ENCODE assay signal across 21 mouse cellular contexts in the genomic region with DNA sequence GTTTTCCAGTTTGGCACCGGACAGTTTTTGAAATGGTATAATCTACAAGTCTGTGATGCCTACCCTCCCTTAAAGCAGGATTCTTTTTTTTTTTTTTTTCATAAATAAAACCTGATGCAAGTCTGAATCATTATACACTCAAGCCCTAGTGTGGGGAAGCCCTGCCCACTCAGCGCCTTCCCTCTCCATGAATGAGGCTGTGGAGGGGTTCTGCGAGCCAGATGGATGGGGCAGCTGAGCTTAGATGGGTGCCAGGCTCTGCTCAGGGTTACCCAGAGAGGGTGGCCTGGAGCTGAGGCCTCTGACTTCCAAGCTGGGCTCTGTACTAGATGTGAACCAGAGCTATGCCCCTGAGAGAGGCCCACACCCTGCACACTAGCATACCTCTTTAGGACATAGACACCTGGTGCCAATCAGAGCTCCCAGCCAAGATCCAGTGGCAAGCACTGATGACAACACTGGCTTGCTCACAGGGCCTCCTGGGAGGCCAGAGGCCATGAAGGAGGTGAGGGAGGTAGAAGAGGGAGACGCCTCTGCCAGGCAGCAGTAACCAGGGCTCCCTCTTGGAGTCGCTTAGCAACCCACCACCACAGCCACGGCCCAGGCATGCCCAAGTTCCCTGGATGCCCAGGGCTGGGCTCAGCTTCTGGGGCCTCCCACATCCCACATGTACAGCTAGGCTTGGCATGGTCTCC. TPM values are rescaled to one million over a fixed set of nuclear protein-coding genes. Genes with fewer than 3 reads are reported as not detected.
A peak's percentile ranks its signal among the peaks of the same experiment; 100 is the strongest.
DNase-seq lines count a peak whose midpoint lies in the region; ATAC-seq and TF ChIP-seq lines count a peak whose summit lies in the region.
"Had no signal": no experiment of that assay in that cellular context is flagged by ENCODE, and none has a peak within 500 bp of the region (broad histone marks: within the 10 kb centered on the region; RNA-seq: fewer than 3 reads in every experiment).

No protein-coding gene starts in this region.

- peak overlapping the region; percentile 35; the same call in 1 of the 2 replicates for H3K27ac ChIP-seq in hindbrain, embryonic 13.5 days
- no peak overlapping the region for H3K27ac ChIP-seq in hindbrain, embryonic 12.5 days
- 0 out of 2 replicates have a peak overlapping the region, but pooled peaks have one; percentile 20 for H3K27ac ChIP-seq in neural tube, embryonic 13.5 days (replicated peaks)
- H3K27ac ChIP-seq: heart, embryonic 13.5 days; left cerebral cortex, adult 2 months; limb, embryonic 15.5 days; macrophage; midbrain, embryonic 15.5 days had no signal

- no peak overlapping the region for H3K4me2 ChIP-seq in hindbrain, embryonic 13.5 days
- no peak overlapping the region for H3K4me2 ChIP-seq in hindbrain, embryonic 12.5 days (replicated peaks)
- H3K4me2 ChIP-seq in neural tube, embryonic 13.5 days: no peak overlapping the region
- H3K4me2 ChIP-seq in myocyte (ENCODE audit: low read depth): peak overlapping the region; percentile 48
- H3K4me2 ChIP-seq: heart, embryonic 13.5 days; limb, embryonic 15.5 days; midbrain, embryonic 15.5 days had no signal

- WGBS in hindbrain, embryonic 13.5 days: 72% methylated on average over 6 of the region's 6 CpGs
- 67% methylated on average over 6 of the region's 6 CpGs for WGBS in hindbrain, embryonic 12.5 days
- WGBS in neural tube, embryonic 13.5 days: 68% methylated on average over 6 of the region's 6 CpGs

- TF ChIP-seq CTCF in brain, embryonic 14.5 days (IDR thresholded peaks at IDR 0.05; ENCODE audit: borderline replicate concordance, extremely low read depth, insufficient read depth, insufficient read length): no peak

- DNase-seq in neural tube, embryonic 10.5 days (ENCODE audit: extremely low spot score, low spot score): no peak
- peak; percentile 37 for DNase-seq in brain, embryonic 14.5 days (ENCODE audit: low read depth)
- no peak for DNase-seq in Muller cell, postnatal 12 days (ENCODE audit: inconsistent ontology term)
- DNase-seq in heart, postnatal 25 days (ENCODE audit: low spot score): no peak
- DNase-seq: cerebellum, adult 9-10 months; kidney, adult 8-10 months; kidney, postnatal 4 days; liver, postnatal 0 days; thymus, postnatal 4 days had no signal

- H3K27me3 ChIP-seq in hindbrain, embryonic 13.5 days: peaks cover 85% of the 10 kb centered on the region
- H3K27me3 ChIP-seq in hindbrain, embryonic 12.5 days: peaks cover 69% of the 10 kb centered on the region
- H3K27me3 ChIP-seq in neural tube, embryonic 13.5 days: peaks cover 85% of the 10 kb centered on the region
- H3K27me3 ChIP-seq in myocyte (ENCODE audit: control insufficient read depth, insufficient read depth, insufficient read length): no peaks in the 10 kb centered on the region
- H3K27me3 ChIP-seq: Patski had no signal

- H3ac ChIP-seq in myocyte (ENCODE audit: control insufficient read depth, insufficient read length): no peak overlapping the region

- ATAC-seq in hindbrain, embryonic 13.5 days (ENCODE audit: low FRiP score): no peak
- ATAC-seq in hindbrain, embryonic 12.5 days (ENCODE audit: low FRiP score): no peak
- ATAC-seq in neural tube, embryonic 13.5 days (ENCODE audit: low read depth): 0 out of 2 replicates have a peak, but pooled peaks have one; percentile 13
- ATAC-seq: liver, postnatal 0 days; midbrain, embryonic 15.5 days; Patski had no signal

- peaks cover 98% of the 10 kb centered on the region for H3K4me1 ChIP-seq in hindbrain, embryonic 13.5 days (replicated peaks)
- H3K4me1 ChIP-seq in hindbrain, embryonic 12.5 days: peaks cover 60% of the 10 kb centered on the region
- H3K4me1 ChIP-seq in neural tube, embryonic 13.5 days (replicated peaks): peaks cover 92% of the 10 kb centered on the region

- H3K4me3 ChIP-seq in hindbrain, embryonic 13.5 days: no peak overlapping the region
- no peak overlapping the region for H3K4me3 ChIP-seq in hindbrain, embryonic 12.5 days
- H3K4me3 ChIP-seq in neural tube, embryonic 13.5 days: no peak overlapping the region
- no peak overlapping the region for H3K4me3 ChIP-seq in myocyte
- H3K4me3 ChIP-seq: heart, embryonic 13.5 days; left cerebral cortex, adult 2 months; limb, embryonic 15.5 days; midbrain, embryonic 15.5 days had no signal

- no peaks in the 10 kb centered on the region for H3K9me3 ChIP-seq in hindbrain, embryonic 13.5 days
- no peaks in the 10 kb centered on the region for H3K9me3 ChIP-seq in hindbrain, embryonic 12.5 days (replicated peaks)
- no peaks in the 10 kb centered on the region for H3K9me3 ChIP-seq in neural tube, embryonic 13.5 days
- H3K9me3 ChIP-seq: heart, embryonic 13.5 days; limb, embryonic 15.5 days; midbrain, embryonic 15.5 days had no signal

- no peak for TF ChIP-seq POLR2A in brain, embryonic 14.5 days (IDR thresholded peaks at IDR 0.05; ENCODE audit: borderline replicate concordance, extremely low read depth, insufficient read depth, insufficient read length, poor library complexity, severe bottlenecking)
- TF ChIP-seq POLR2A in myocyte (IDR thresholded peaks at IDR 0.05; ENCODE audit: insufficient read length, low read depth): peak; percentile 20

- no peaks in the 10 kb centered on the region for H3K79me2 ChIP-seq in myocyte (ENCODE audit: control insufficient read depth, insufficient read depth)

- H3K36me3 ChIP-seq in hindbrain, embryonic 13.5 days: no peaks in the 10 kb centered on the region
- no peaks in the 10 kb centered on the region for H3K36me3 ChIP-seq in hindbrain, embryonic 12.5 days
- H3K36me3 ChIP-seq in neural tube, embryonic 13.5 days: no peaks in the 10 kb centered on the region; the same call in 1 of the 2 replicates
- no peaks in the 10 kb centered on the region for H3K36me3 ChIP-seq in myocyte (ENCODE audit: control insufficient read depth, insufficient read depth)
- H3K36me3 ChIP-seq: heart, embryonic 13.5 days; limb, embryonic 15.5 days; midbrain, embryonic 15.5 days had no signal

- intact Hi-C loops in heart, postnatal 25 days (cut with DNase I): no loop called here

- no peak overlapping the region for H3K9ac ChIP-seq in hindbrain, embryonic 13.5 days
- H3K9ac ChIP-seq in hindbrain, embryonic 12.5 days: no peak overlapping the region
- H3K9ac ChIP-seq in neural tube, embryonic 13.5 days: no peak overlapping the region
- H3K9ac ChIP-seq: heart, embryonic 13.5 days; limb, embryonic 15.5 days; liver, postnatal 0 days; midbrain, embryonic 15.5 days had no signal

TF ChIP-seq in myocyte, 11 proteins besides CTCF, POLR2A, EP300 and RAD21:
- TF ChIP-seq MAX (IDR thresholded peaks at IDR 0.05; ENCODE audit: low read depth): no peak
- TF ChIP-seq MYOD1 (IDR thresholded peaks at IDR 0.05; ENCODE audit: control insufficient read depth in 1 of 3, insufficient read length in 2 of 3, low read depth in 2 of 3): peak in 1 of 3 experiments; percentile 38

RNA-seq across cellular contexts. Expression of a gene that starts 15.1 kb away (rescaled TPM):
- polyA plus RNA-seq in hindbrain, embryonic 13.5 days (2015; fragmentation: Nextera tagmentation; extraction: Ambion mirVana): 0.73 and 0.83 TPM in 2 replicates
- polyA plus RNA-seq in hindbrain, embryonic 12.5 days (2016; fragmentation: Nextera tagmentation; extraction: Ambion mirVana): 0.48 and 0.90 TPM in 2 replicates
- polyA plus RNA-seq in neural tube, embryonic 13.5 days (2015; fragmentation: Nextera tagmentation; extraction: Ambion mirVana): 0.62 and 1.0 TPM in 2 replicates
- polyA plus RNA-seq in brain, embryonic 14.5 days (2012; rRNA removed): 22.7 and 35.4 TPM in 2 replicates
- 24.9 TPM for polyA plus RNA-seq in myocyte (2012; fragmentation: generic; extraction: Trizol)
- 1 to 10 TPM; 2.6 to 5.6 TPM for total RNA-seq in heart, postnatal 25 days (2021)
- total RNA-seq: CH12.LX; neutrophil, adult 5-6 weeks had no signal
- polyA plus RNA-seq: heart, embryonic 13.5 days; liver, postnatal 0 days; macrophage had no signal

Comparison
In these comparisons a context has a peak if more than half of its experiments do, and no peak if none do; other contexts are left out.
1. RNA of a gene that starts 15.1 kb away (polyA plus RNA-seq): 24.9 TPM in myocyte (single experiment) and 22.7 to 35.4 TPM in brain, embryonic 14.5 days; 0.62 to 1.0 TPM in neural tube, embryonic 13.5 days, 0.48 to 0.90 TPM in hindbrain, embryonic 12.5 days and 0.73 to 0.83 TPM in hindbrain, embryonic 13.5 days; every median in the first group is over 10 times any median in the second.